Mouse (Mus musculus): ENCODE data around the gene Bub3.

- TF ChIP-seq GATA1 (IDR thresholded peaks at IDR 0.05; ENCODE audit: low read depth, low read length) = no peak
- TF ChIP-seq CTCF (IDR thresholded peaks at IDR 0.05 in 2 of 3, conservative IDR thresholded peaks at IDR 0.05 in 1 of 3; ENCODE audit: control insufficient read depth in 1 of 3, insufficient read depth in 1 of 3, low read depth in 2 of 3, low read length in 3 of 3, poor library complexity in 1 of 3, severe bottlenecking in 1 of 3) = no peak
- no peak for TF ChIP-seq POLR2A (IDR thresholded peaks at IDR 0.05; ENCODE audit: control insufficient read depth in 1 of 2, insufficient read depth in 1 of 2, low read depth in 1 of 2, low read length in 2 of 2, poor library complexity in 1 of 2)
- TF ChIP-seq MYC (IDR thresholded peaks at IDR 0.05; ENCODE audit: low read depth, low read length) = no peak
- TF ChIP-seq SMC3 (IDR thresholded peaks at IDR 0.05; ENCODE audit: low read depth, low read length) = no peak
- TF ChIP-seq MAFK (IDR thresholded peaks at IDR 0.05; ENCODE audit: borderline replicate concordance, low read depth, low read length) = no peak
- no peak for TF ChIP-seq ZNF384 (IDR thresholded peaks at IDR 0.05; ENCODE audit: low read depth, low read length)
- no peak for TF ChIP-seq HCFC1 (IDR thresholded peaks at IDR 0.05; ENCODE audit: low read depth, low read length)
Measured at GRCm38 (mm10) chr7:131545701-131546385, 14.2 kb upstream of the Bub3 start.
